Mouse (Mus musculus): Measurements from ENCODE around the gene Ptpre. TPM values are rescaled to one million over a fixed set of nuclear protein-coding genes. Genes with fewer than 3 reads are reported as not detected.

Gene Ptpre
- polyA plus RNA-seq, 1 experiment from 2014 or later = 4.4 TPM

GRCm38 (mm10) chr7:135511723-135512122 lies 25.6 kb upstream of the Ptpre start:
- ATAC-seq (ENCODE audit: low FRiP score, low TSS enrichment) = no peak
- no peak overlapping the region for H3K27ac ChIP-seq (replicated peaks)
- H3K36me3 ChIP-seq (ENCODE audit: control insufficient read depth, insufficient read depth, low read length) = no peaks in the 10 kb centered on the region
- TF ChIP-seq CTCF (IDR thresholded peaks at IDR 0.05; ENCODE audit: low read depth) = no peak; the same call in 1 of the 2 replicates
- no peak for TF ChIP-seq EP300 (optimal IDR thresholded peaks at IDR 0.05)
- no peak overlapping the region for H3K4me2 ChIP-seq (replicated peaks; ENCODE audit: low read depth)
- H3K4me1 ChIP-seq (replicated peaks; ENCODE audit: control insufficient read depth, insufficient read depth) = no peaks in the 10 kb centered on the region
- H3K9me3 ChIP-seq (ENCODE audit: control insufficient read depth, low read length) = no peaks in the 10 kb centered on the region
- DNase-seq (ENCODE audit: low spot score) = no peak
- no peaks in the 10 kb centered on the region for H3K27me3 ChIP-seq (ENCODE audit: control insufficient read depth, insufficient read depth, low read length)
- H3K4me3 ChIP-seq (ENCODE audit: low read depth, low read length) = no peak overlapping the region
- 87% methylated on average over 3 of the region's 3 CpGs for WGBS
- no peak overlapping the region for H3K9ac ChIP-seq (ENCODE audit: low read length)

GRCm38 (mm10) chr7:135517191-135517590 lies 20.1 kb upstream of the Ptpre start:
- H3K27ac ChIP-seq (replicated peaks) = no peak overlapping the region
- DNase-seq (ENCODE audit: low spot score) (no peak), ATAC-seq (ENCODE audit: low FRiP score, low TSS enrichment) (no peak)
- H3K36me3 ChIP-seq (ENCODE audit: control insufficient read depth, insufficient read depth, low read length) = no peaks in the 10 kb centered on the region
- no peaks in the 10 kb centered on the region for H3K27me3 ChIP-seq (ENCODE audit: control insufficient read depth, insufficient read depth, low read length)
- 56% methylated on average over 4 of the region's 4 CpGs for WGBS
- no peak overlapping the region for H3K4me3 ChIP-seq (ENCODE audit: low read depth, low read length)
- H3K4me2 ChIP-seq (replicated peaks; ENCODE audit: low read depth) = no peak overlapping the region
- H3K9ac ChIP-seq (ENCODE audit: low read length) = no peak overlapping the region
- TF ChIP-seq EP300 (optimal IDR thresholded peaks at IDR 0.05) (no peak), CTCF (IDR thresholded peaks at IDR 0.05; ENCODE audit: low read depth) (no peak)
- H3K9me3 ChIP-seq (ENCODE audit: control insufficient read depth, low read length) = no peaks in the 10 kb centered on the region
- H3K4me1 ChIP-seq (replicated peaks; ENCODE audit: control insufficient read depth, insufficient read depth) = no peaks in the 10 kb centered on the region

GRCm38 (mm10) chr7:135520241-135520640 lies 17.0 kb upstream of the Ptpre start:
- WGBS = 56% methylated on average over 5 of the region's 5 CpGs
- no peak for TF ChIP-seq EP300 (optimal IDR thresholded peaks at IDR 0.05)
- no peak for TF ChIP-seq CTCF (IDR thresholded peaks at IDR 0.05; ENCODE audit: low read depth)

GRCm38 (mm10) chr7:135521755-135522512 lies 15.3 kb upstream of the Ptpre start:
- H3K9ac ChIP-seq (ENCODE audit: low read length) = no peak overlapping the region
- no peaks in the 10 kb centered on the region for H3K9me3 ChIP-seq (ENCODE audit: control insufficient read depth, low read length)
- ATAC-seq (ENCODE audit: low FRiP score, low TSS enrichment) (no peak), DNase-seq (ENCODE audit: low spot score) (no peak)
- no peaks in the 10 kb centered on the region for H3K27me3 ChIP-seq (ENCODE audit: control insufficient read depth, insufficient read depth, low read length)
- 65% methylated on average over 15 of the region's 15 CpGs for WGBS
- H3K36me3 ChIP-seq (ENCODE audit: control insufficient read depth, insufficient read depth, low read length) = no peaks in the 10 kb centered on the region
- H3K4me1 ChIP-seq (replicated peaks; ENCODE audit: control insufficient read depth, insufficient read depth) = no peaks in the 10 kb centered on the region
- H3K27ac ChIP-seq (replicated peaks) = no peak overlapping the region
- TF ChIP-seq EP300 (optimal IDR thresholded peaks at IDR 0.05) = no peak
- TF ChIP-seq CTCF (IDR thresholded peaks at IDR 0.05; ENCODE audit: low read depth) = no peak
- H3K4me3 ChIP-seq (ENCODE audit: low read depth, low read length) = no peak overlapping the region
- H3K4me2 ChIP-seq (replicated peaks; ENCODE audit: low read depth) = no peak overlapping the region

More at GRCm38 (mm10) chr7:135520241-135520640, 17.0 kb upstream of the Ptpre start:
- ATAC-seq (ENCODE audit: low FRiP score, low TSS enrichment) = no peak
- H3K4me1 ChIP-seq (replicated peaks; ENCODE audit: control insufficient read depth, insufficient read depth) = no peaks in the 10 kb centered on the region
- H3K4me3 ChIP-seq (ENCODE audit: low read depth, low read length) = no peak overlapping the region
- H3K9ac ChIP-seq (ENCODE audit: low read length) = no peak overlapping the region
- H3K9me3 ChIP-seq (ENCODE audit: control insufficient read depth, low read length) = no peaks in the 10 kb centered on the region
- no peak for DNase-seq (ENCODE audit: low spot score)
- H3K27ac ChIP-seq (replicated peaks) = no peak overlapping the region
- no peaks in the 10 kb centered on the region for H3K27me3 ChIP-seq (ENCODE audit: control insufficient read depth, insufficient read depth, low read length)
- H3K36me3 ChIP-seq (ENCODE audit: control insufficient read depth, insufficient read depth, low read length) = no peaks in the 10 kb centered on the region
- no peak overlapping the region for H3K4me2 ChIP-seq (replicated peaks; ENCODE audit: low read depth)

- Histone ChIP-seq H3K27me3 (ENCODE audit: control insufficient read depth, insufficient read depth, low read length) (no peaks in the 10 kb centered on the region), H3K36me3 (ENCODE audit: control insufficient read depth, insufficient read depth, low read length) (no peaks in the 10 kb centered on the region), H3K4me2 (replicated peaks; ENCODE audit: low read depth) (no peak overlapping the region), H3K4me1 (replicated peaks; ENCODE audit: control insufficient read depth, insufficient read depth) (no peaks in the 10 kb centered on the region), H3K27ac (replicated peaks) (no peak overlapping the region), H3K9ac (ENCODE audit: low read length) (no peak overlapping the region), H3K9me3 (ENCODE audit: control insufficient read depth, low read length) (no peaks in the 10 kb centered on the region), H3K4me3 (ENCODE audit: low read depth, low read length) (no peak overlapping the region)
- no peak for DNase-seq (ENCODE audit: low spot score)
- WGBS = 22% methylated on average over 4 of the region's 4 CpGs
- no peak for ATAC-seq (ENCODE audit: low FRiP score, low TSS enrichment)
- TF ChIP-seq CTCF (IDR thresholded peaks at IDR 0.05; ENCODE audit: low read depth) = no peak
- TF ChIP-seq EP300 (optimal IDR thresholded peaks at IDR 0.05) = no peak
Measured at GRCm38 (mm10) chr7:135523981-135524380, 13.3 kb upstream of the Ptpre start.

GRCm38 (mm10) chr7:135524424-135524967 lies 12.8 kb upstream of the Ptpre start:
- ATAC-seq (ENCODE audit: low FRiP score, low TSS enrichment) (no peak), DNase-seq (ENCODE audit: low spot score) (no peak)
- Histone ChIP-seq H3K9me3 (ENCODE audit: control insufficient read depth, low read length) (no peaks in the 10 kb centered on the region), H3K4me3 (ENCODE audit: low read depth, low read length) (no peak overlapping the region), H3K4me2 (replicated peaks; ENCODE audit: low read depth) (no peak overlapping the region), H3K27me3 (ENCODE audit: control insufficient read depth, insufficient read depth, low read length) (no peaks in the 10 kb centered on the region), H3K36me3 (ENCODE audit: control insufficient read depth, insufficient read depth, low read length) (no peaks in the 10 kb centered on the region), H3K27ac (replicated peaks) (no peak overlapping the region), H3K4me1 (replicated peaks; ENCODE audit: control insufficient read depth, insufficient read depth) (no peaks in the 10 kb centered on the region), H3K9ac (ENCODE audit: low read length) (no peak overlapping the region)
- no peak for TF ChIP-seq EP300 (optimal IDR thresholded peaks at IDR 0.05)
- TF ChIP-seq CTCF (IDR thresholded peaks at IDR 0.05; ENCODE audit: low read depth) = no peak
- 72% methylated on average over 6 of the region's 6 CpGs for WGBS

All from stomach, postnatal 0 days (tissue).